Mouse (Mus musculus) MEL (cell line): ENCODE measurements around the gene Olfr653. TPM values are rescaled to one million over a fixed set of nuclear protein-coding genes. Genes with fewer than 3 reads are reported as not detected.

ENCODE experiments used
- DNase-seq: peaks from one replicate; pipeline ENCODE4 v3.0.0; 2011; ENCODE audit warnings: low read depth, low spot score
- H3K27ac ChIP-seq: 2 replicates; pipeline ENCODE4 v1.5.1; 2012; ENCODE audit warnings: low read depth, mild to moderate bottlenecking, control low read depth, low read length, moderate library complexity; ENCODE audit not compliant: control insufficient read depth
- H3K27me3 ChIP-seq, 2 experiments: fragments of 150-350 bp in 1 of 2; sonication (generic) in 1 of 2; 2 replicates each; pipeline ENCODE4 v1.6.1; 2012; ENCODE audit warnings: low read length in 2 of 2, mild to moderate bottlenecking in 2 of 2, improper control_type of control experiment in 1 of 2, moderate library complexity in 1 of 2; ENCODE audit not compliant: insufficient read depth in 2 of 2, control insufficient read depth in 1 of 2
- H3K36me3 ChIP-seq, 2 experiments: 2 replicates each; pipeline ENCODE4 v1.6.1; 2012 to 2014; ENCODE audit warnings: low read length in 2 of 2, improper control_type of control experiment in 1 of 2, inconsistent platforms in 1 of 2, mild to moderate bottlenecking in 1 of 2; ENCODE audit not compliant: insufficient read depth in 2 of 2, control insufficient read depth in 1 of 2
- H3K4me1 ChIP-seq, 2 experiments: fragments of 150-350 bp in 1 of 2; sonication (generic) in 1 of 2; 2 replicates each; pipeline ENCODE4 v1.6.1; 2012; ENCODE audit warnings: low read length in 2 of 2, improper control_type of control experiment in 1 of 2, mild to moderate bottlenecking in 1 of 2; ENCODE audit not compliant: insufficient read depth in 2 of 2, control insufficient read depth in 1 of 2
- H3K4me3 ChIP-seq, 2 experiments: fragments of 150-350 bp in 1 of 2; sonication (generic) in 1 of 2; 2 replicates each; pipeline ENCODE4 v1.5.1; 2012; ENCODE audit warnings: low read depth in 2 of 2, low read length in 2 of 2, mild to moderate bottlenecking in 2 of 2, moderate library complexity in 2 of 2, control low read depth in 1 of 2, improper control_type of control experiment in 1 of 2; ENCODE audit not compliant: control insufficient read depth in 1 of 2, insufficient read depth in 1 of 2
- H3K79me2 ChIP-seq: 2 replicates; pipeline ENCODE4 v1.6.1; 2012; ENCODE audit warnings: mild to moderate bottlenecking, low read length, moderate library complexity; ENCODE audit not compliant: control insufficient read depth, poor library complexity, insufficient read depth
- H3K9ac ChIP-seq: 2 replicates; pipeline ENCODE4 v1.6.1; 2012; ENCODE audit warnings: low read depth, mild to moderate bottlenecking, control low read depth, low read length, moderate library complexity; ENCODE audit not compliant: control insufficient read depth, poor library complexity, severe bottlenecking
- H3K9me3 ChIP-seq: fragments of 150-350 bp; sonication (generic); replicated peaks from 2 replicates; pipeline ENCODE4 v1.6.1; 2012; ENCODE audit warnings: mild to moderate bottlenecking, low read length, improper control_type of control experiment, moderate library complexity; ENCODE audit not compliant: insufficient read depth
- CHD1 ChIP-seq: IDR thresholded peaks from 2 replicates; pipeline ENCODE4 v1.6.1; 2012; ENCODE audit warnings: low read depth, mild to moderate bottlenecking, inconsistent platforms, low read length, improper control_type of control experiment
- CTCF ChIP-seq, 3 experiments: IDR thresholded peaks in 2 of 3; conservative IDR thresholded peaks in 1 of 3; 2 replicates each; pipeline ENCODE4 v1.5.1; 2011 to 2012; ENCODE audit warnings: low read length in 3 of 3, low read depth in 2 of 3, mild to moderate bottlenecking in 2 of 3, improper control_type of control experiment in 1 of 3, inconsistent platforms in 1 of 3, mixed read lengths in 1 of 3, moderate library complexity in 1 of 3; ENCODE audit not compliant: control insufficient read depth in 1 of 3, insufficient read depth in 1 of 3, poor library complexity in 1 of 3, severe bottlenecking in 1 of 3
- E2F4 ChIP-seq: IDR thresholded peaks from 2 replicates; pipeline ENCODE4 v1.6.1; 2011; ENCODE audit warnings: low read depth, low read length, improper control_type of control experiment, borderline replicate concordance
- ELF1 ChIP-seq: IDR thresholded peaks from 2 replicates; pipeline ENCODE4 v1.6.1; 2014; ENCODE audit warnings: low read depth, mild to moderate bottlenecking, inconsistent platforms, low read length, improper control_type of control experiment, moderate library complexity
- ETS1 ChIP-seq: IDR thresholded peaks from 2 replicates; pipeline ENCODE4 v1.6.1; 2012; ENCODE audit warnings: low read depth, mild to moderate bottlenecking, inconsistent platforms, low read length, improper control_type of control experiment, moderate library complexity
- GABPA ChIP-seq: IDR thresholded peaks from 2 replicates; pipeline ENCODE4 v1.6.1; 2012; ENCODE audit warnings: low read depth, mild to moderate bottlenecking, inconsistent platforms, low read length, improper control_type of control experiment, moderate library complexity
- GATA1 ChIP-seq: IDR thresholded peaks from 2 replicates; pipeline ENCODE4 v1.6.1; 2011; ENCODE audit warnings: low read depth, low read length, improper control_type of control experiment
- JUND ChIP-seq: IDR thresholded peaks from 2 replicates; pipeline ENCODE4 v1.6.1; 2011; ENCODE audit warnings: low read depth, mild to moderate bottlenecking, improper control_type of control experiment, low read length
- MEF2A ChIP-seq: IDR thresholded peaks from 2 replicates; pipeline ENCODE4 v1.6.1; 2014; ENCODE audit warnings: low read depth, mild to moderate bottlenecking, inconsistent platforms, low read length, improper control_type of control experiment; ENCODE audit not compliant: poor library complexity, insufficient replicate concordance, severe bottlenecking; ENCODE audit errors: extremely low read depth
- NRF1 ChIP-seq: IDR thresholded peaks from 2 replicates; pipeline ENCODE4 v1.6.1; 2014; ENCODE audit warnings: low read depth, mild to moderate bottlenecking, inconsistent platforms, low read length, improper control_type of control experiment, moderate library complexity; ENCODE audit not compliant: poor library complexity, insufficient read depth, severe bottlenecking
- POLR2A ChIP-seq, 2 experiments: IDR thresholded peaks; 2 replicates each; pipeline ENCODE4 v1.6.1; 2011 to 2012; ENCODE audit warnings: low read length in 2 of 2, mild to moderate bottlenecking in 2 of 2, control low read depth in 1 of 2, improper control_type of control experiment in 1 of 2, low read depth in 1 of 2, moderate library complexity in 1 of 2; ENCODE audit not compliant: control insufficient read depth in 1 of 2, insufficient read depth in 1 of 2, poor library complexity in 1 of 2
- POLR2AphosphoS2 ChIP-seq: IDR thresholded peaks from 2 replicates; pipeline ENCODE4 v1.6.1; 2011; ENCODE audit warnings: low read length, improper control_type of control experiment
- RAD21 ChIP-seq: IDR thresholded peaks from 2 replicates; pipeline ENCODE4 v1.6.1; 2011; ENCODE audit warnings: mild to moderate bottlenecking, low read depth, low read length, improper control_type of control experiment
- TAL1 ChIP-seq: IDR thresholded peaks from 2 replicates; pipeline ENCODE4 v1.6.1; 2012; ENCODE audit warnings: mild to moderate bottlenecking, inconsistent platforms, low read length, moderate library complexity, mixed read lengths
- TCF12 ChIP-seq: IDR thresholded peaks from 2 replicates; pipeline ENCODE4 v1.6.1; 2014; ENCODE audit warnings: low read depth, mild to moderate bottlenecking, inconsistent platforms, low read length, improper control_type of control experiment, moderate library complexity
- ZKSCAN1 ChIP-seq: IDR thresholded peaks from 2 replicates; pipeline ENCODE4 v1.6.1; 2012; ENCODE audit warnings: low read depth, mild to moderate bottlenecking, inconsistent platforms, low read length, improper control_type of control experiment, moderate library complexity
- polyA plus RNA-seq, 2 experiments: library from polyadenylated mRNA; stranded (reverse) in 1 of 2; unstranded in 1 of 2; fragments of >175 nt in 1 of 2; fragments of >200 nt in 1 of 2; gene quantifications; 2 replicates each; pipeline versions ENCODE4 v1.2.1 to v1.2.4; 2012; ENCODE audit warnings: low replicate concordance in 2 of 2, low read depth in 1 of 2; ENCODE audit not compliant: insufficient read length in 2 of 2, insufficient read depth in 1 of 2, missing spikeins in 1 of 2
- total RNA-seq: library from RNA; depleted of rRNA; stranded (reverse); fragments of 300-350 nt; gene quantifications from 2 replicates; pipeline ENCODE4 v1.2.3, GENCODE M21; 2012

The Olfr653 gene
- total and polyA plus RNA-seq, 3 experiments: not detected

- H3K79me2 ChIP-seq: no peaks in the 10 kb centered on the region
- H3K27ac ChIP-seq: no peak overlapping the region
- no peak overlapping the region for H3K9ac ChIP-seq
- H3K27me3 ChIP-seq: no peaks in the 10 kb centered on the region
- TF ChIP-seq GATA1: no peak
- no peak for TF ChIP-seq ETS1
- TF ChIP-seq RAD21: no peak
- TF ChIP-seq TCF12: no peak
- TF ChIP-seq CTCF (IDR thresholded peaks at IDR 0.05 in 2 of 3, conservative IDR thresholded peaks at IDR 0.05 in 1 of 3; ENCODE audit: control insufficient read depth in 1 of 3, insufficient read depth in 1 of 3, low read depth in 2 of 3, low read length in 3 of 3, poor library complexity in 1 of 3, severe bottlenecking in 1 of 3): no peak
- no peak for TF ChIP-seq NRF1
- no peak for TF ChIP-seq JUND
- no peak for TF ChIP-seq POLR2AphosphoS2
- TF ChIP-seq TAL1: no peak
- TF ChIP-seq POLR2A (IDR thresholded peaks at IDR 0.05; ENCODE audit: control insufficient read depth in 1 of 2, insufficient read depth in 1 of 2, low read depth in 1 of 2, low read length in 2 of 2, poor library complexity in 1 of 2): no peak
- no peak for TF ChIP-seq MEF2A
- TF ChIP-seq ELF1: no peak
- no peak overlapping the region for H3K4me3 ChIP-seq
- H3K36me3 ChIP-seq: no peaks in the 10 kb centered on the region
- no peaks in the 10 kb centered on the region for H3K9me3 ChIP-seq
- DNase-seq: no peak
- no peaks in the 10 kb centered on the region for H3K4me1 ChIP-seq
Observed at GRCm38 (mm10) chr7:104604727-104605126, 27.6 kb downstream of the Olfr653 start.

GRCm38 (mm10) chr7:104613655-104614054 lies 36.5 kb downstream of the Olfr653 start, which contains the start of gene Olfr656:
Gene Olfr656 (plus strand): TSS chr7:104613955.
- H3K9ac ChIP-seq: no peak within 1 kb of the TSS
- TF ChIP-seq POLR2A (IDR thresholded peaks at IDR 0.05; ENCODE audit: control insufficient read depth in 1 of 2, insufficient read depth in 1 of 2, low read depth in 1 of 2, low read length in 2 of 2, poor library complexity in 1 of 2) (no peak), ZKSCAN1 (no peak), GABPA (no peak), CHD1 (no peak), E2F4 (no peak)
- TF ChIP-seq, all 39 proteins: peak for 0
- no peak within 1 kb of the TSS for H3K4me3 ChIP-seq
- H3K79me2 ChIP-seq: no peaks in the 10 kb centered on the region
- no peak for DNase-seq
- H3K4me1 ChIP-seq: no peaks in the 10 kb centered on the region
- H3K9me3 ChIP-seq: no peaks in the 10 kb centered on the region
- H3K36me3 ChIP-seq: no peaks in the 10 kb centered on the region
- no peak within 1 kb of the TSS for H3K27ac ChIP-seq
- no peaks in the 10 kb centered on the region for H3K27me3 ChIP-seq
